Mouse (Mus musculus): Measurements from ENCODE around the gene Gon7.

GRCm38 (mm10) chr12:102725761-102726175 lies 31.8 kb downstream of the Gon7 start:
- TF ChIP-seq CTCF (IDR thresholded peaks at IDR 0.05; ENCODE audit: borderline replicate concordance, insufficient read depth, low read depth, low read length) (no peak), POLR2A (IDR thresholded peaks at IDR 0.05; ENCODE audit: borderline replicate concordance, insufficient read depth, low read length) (no peak)
